Mouse (Mus musculus) limb, embryonic 13.5 days (tissue): Measurements from ENCODE around the gene Foxp4. TPM values are rescaled to one million over a fixed set of nuclear protein-coding genes. Genes with fewer than 3 reads are reported as not detected.

ENCODE experiments used
- ATAC-seq: fragments of 200-750 bp; cut with Nextera tagmentation; 2 replicates; pipeline ENCODE4 v1.8.0; 2017; ENCODE audit warnings: low read depth, moderate number of reproducible peaks, moderate TSS enrichment; ENCODE audit not compliant: low FRiP score
- H3K27ac ChIP-seq: fragments of 300-500 bp; sonication (generic); 2 replicates; pipeline ENCODE4 v1.5.1; 2015; ENCODE audit warnings: inconsistent platforms, mild to moderate bottlenecking, moderate library complexity
- H3K27me3 ChIP-seq: fragments of 300-500 bp; sonication (generic); 2 replicates; pipeline ENCODE4 v1.6.1; 2015; ENCODE audit warnings: mild to moderate bottlenecking, inconsistent platforms
- H3K36me3 ChIP-seq: fragments of 300-500 bp; sonication (generic); 2 replicates; pipeline ENCODE4 v1.6.1; 2015; ENCODE audit warnings: inconsistent platforms, mild to moderate bottlenecking, moderate library complexity
- H3K4me1 ChIP-seq: fragments of 300-500 bp; sonication (generic); 2 replicates; pipeline ENCODE4 v1.6.1; 2015; ENCODE audit warnings: inconsistent platforms
- H3K4me2 ChIP-seq: fragments of 300-500 bp; sonication (generic); replicated peaks from 2 replicates; pipeline ENCODE4 v1.6.1; 2015; ENCODE audit warnings: inconsistent platforms, mild to moderate bottlenecking, moderate library complexity
- H3K4me3 ChIP-seq: fragments of 300-500 bp; sonication (generic); 2 replicates; pipeline ENCODE4 v1.5.1; 2015; ENCODE audit warnings: moderate library complexity, mild to moderate bottlenecking, inconsistent platforms
- H3K9ac ChIP-seq: fragments of 300-500 bp; sonication (generic); 2 replicates; pipeline ENCODE4 v1.6.1; 2015; ENCODE audit warnings: mild to moderate bottlenecking, inconsistent platforms
- H3K9me3 ChIP-seq: fragments of 300-500 bp; sonication (generic); 2 replicates; pipeline ENCODE4 v1.6.1; 2016; ENCODE audit warnings: inconsistent platforms
- WGBS: fragments of 180-500 bp; shearing (Covaris S2); methylation state at CpG from one replicate; pipeline ENCODE4 v1.1.7; 2015; 5-methylcytosine and 5-hydroxymethylcytosine counted together
- polyA plus RNA-seq: library from polyadenylated mRNA; unstranded; fragments of >200 nt; fragmentation: Nextera tagmentation; extraction: Ambion mirVana; gene quantifications from 2 replicates; pipeline ENCODE4 v1.2.1, GENCODE M21; 2015

Gene Foxp4
- polyA plus RNA-seq: 25.9 and 30.2 TPM in 2 replicates

- Histone ChIP-seq H3K36me3 (peaks cover 11% of the 10 kb centered on the region), H3K9me3 (no peaks in the 10 kb centered on the region), H3K4me1 (peaks cover 46% of the 10 kb centered on the region), H3K4me2 (peak within 1 kb of the TSS; percentile 82), H3K27me3 (0 out of 2 replicates have a peak, but pooled peaks cover 5% of the 10 kb centered on the region), H3K27ac (peak within 1 kb of the TSS; percentile 96), H3K9ac (peak within 1 kb of the TSS; percentile 96), H3K4me3 (peak within 1 kb of the TSS; percentile 87)
- under 1% methylated on average over 90 of the region's 91 CpGs for WGBS
- peak; percentile 91 for ATAC-seq
Observed at GRCm38 (mm10) chr17:47924383-47925339, at the start of gene Foxp4. TSS of gene Foxp4 (minus strand) at chr17:47924645.

- H3K4me2 ChIP-seq: peak overlapping the region; percentile 69
- H3K27ac ChIP-seq: peak overlapping the region; percentile 98
- H3K27me3 ChIP-seq: no peaks in the 10 kb centered on the region
- no peaks in the 10 kb centered on the region for H3K9me3 ChIP-seq
- H3K4me1 ChIP-seq: peaks cover 50% of the 10 kb centered on the region
- peak; percentile 62 for ATAC-seq
- H3K4me3 ChIP-seq: peak overlapping the region; percentile 37
- H3K36me3 ChIP-seq: no peaks in the 10 kb centered on the region
- WGBS: 3% methylated on average over 61 of the region's 61 CpGs
- H3K9ac ChIP-seq: peak overlapping the region; percentile 56
Observed at GRCm38 (mm10) chr17:47973563-47974472, 49.4 kb upstream of the Foxp4 start.

- 23% methylated on average over 10 of the region's 12 CpGs for WGBS
- Histone ChIP-seq H3K4me1 (peaks cover 40% of the 10 kb centered on the region), H3K36me3 (no peaks in the 10 kb centered on the region), H3K27ac (peak overlapping the region; percentile 53; the same call in 1 of the 2 replicates), H3K4me3 (no peak overlapping the region), H3K9me3 (peaks cover 3% of the 10 kb centered on the region; the same call in 1 of the 2 replicates), H3K27me3 (no peaks in the 10 kb centered on the region), H3K4me2 (peak overlapping the region; percentile 9; the same call in 1 of the 2 replicates), H3K9ac (no peak overlapping the region)
- peak; percentile 44; the same call in 1 of the 2 replicates for ATAC-seq
Observed at GRCm38 (mm10) chr17:47965885-47966505, 41.5 kb upstream of the Foxp4 start.

DNA sequence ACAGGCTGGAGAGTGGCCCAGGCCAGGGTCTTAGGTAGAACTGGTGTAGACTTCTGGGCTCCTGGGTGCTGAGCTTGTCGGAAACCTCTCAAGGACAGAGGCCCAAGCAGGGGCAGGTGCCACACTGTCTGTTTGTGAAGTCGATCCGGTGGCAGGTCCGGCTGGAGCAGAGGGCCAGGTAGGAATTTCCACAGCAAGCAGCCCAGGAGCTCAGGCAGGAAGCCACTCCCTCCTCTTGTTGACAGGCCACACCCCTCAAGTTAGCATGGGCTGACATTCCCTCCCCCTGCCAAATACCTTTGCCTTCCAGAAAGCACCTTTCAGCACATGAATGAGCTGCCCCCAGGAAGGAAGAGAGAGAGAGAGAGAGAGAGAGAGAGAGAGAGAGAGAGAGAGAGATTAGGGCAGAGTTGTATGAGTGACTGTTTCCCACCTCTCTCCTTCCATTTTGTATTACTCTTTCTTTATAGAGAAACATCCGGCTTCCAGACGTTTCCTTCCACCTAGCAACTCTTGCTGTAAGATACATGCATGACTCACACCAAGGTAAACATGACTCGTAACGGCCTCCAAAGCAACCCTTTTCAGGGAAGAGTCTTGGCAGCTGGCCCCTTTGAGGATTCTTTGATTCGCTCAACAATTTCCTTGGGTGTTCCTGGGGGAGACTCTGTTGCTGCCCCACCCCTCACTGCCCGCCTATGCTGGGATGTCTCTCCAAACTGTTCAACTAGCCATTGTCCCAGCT, 33.8 kb upstream of the Foxp4 start:
- no peak overlapping the region for H3K4me3 ChIP-seq
- no peaks in the 10 kb centered on the region for H3K9me3 ChIP-seq
- no peaks in the 10 kb centered on the region for H3K36me3 ChIP-seq
- no peak overlapping the region for H3K27ac ChIP-seq
- H3K9ac ChIP-seq: no peak overlapping the region
- no peak for ATAC-seq
- WGBS: 37% methylated on average over 10 of the region's 10 CpGs
- peaks cover 21% of the 10 kb centered on the region for H3K4me1 ChIP-seq
- peaks cover 7% of the 10 kb centered on the region for H3K27me3 ChIP-seq
- no peak overlapping the region for H3K4me2 ChIP-seq

GRCm38 (mm10) chr17:47956486-47956885, 32.0 kb upstream of the Foxp4 start:
- Histone ChIP-seq H3K4me1 (peaks cover 32% of the 10 kb centered on the region), H3K27me3 (peaks cover 21% of the 10 kb centered on the region), H3K27ac (no peak overlapping the region), H3K4me3 (no peak overlapping the region), H3K36me3 (no peaks in the 10 kb centered on the region), H3K4me2 (no peak overlapping the region), H3K9me3 (no peaks in the 10 kb centered on the region), H3K9ac (no peak overlapping the region)
- WGBS: 93% methylated on average over 8 of the region's 8 CpGs
- no peak for ATAC-seq

GRCm38 (mm10) chr17:47955054-47955741, 30.8 kb upstream of the Foxp4 start:
- H3K27me3 ChIP-seq: peaks cover 21% of the 10 kb centered on the region
- no peak for ATAC-seq
- peaks cover 32% of the 10 kb centered on the region for H3K4me1 ChIP-seq
- no peak overlapping the region for H3K9ac ChIP-seq
- 42% methylated on average over 12 of the region's 12 CpGs for WGBS
- H3K27ac ChIP-seq: no peak overlapping the region; the same call in 1 of the 2 replicates
- no peak overlapping the region for H3K4me3 ChIP-seq
- no peaks in the 10 kb centered on the region for H3K36me3 ChIP-seq
- no peak overlapping the region for H3K4me2 ChIP-seq
- no peaks in the 10 kb centered on the region for H3K9me3 ChIP-seq

DNA sequence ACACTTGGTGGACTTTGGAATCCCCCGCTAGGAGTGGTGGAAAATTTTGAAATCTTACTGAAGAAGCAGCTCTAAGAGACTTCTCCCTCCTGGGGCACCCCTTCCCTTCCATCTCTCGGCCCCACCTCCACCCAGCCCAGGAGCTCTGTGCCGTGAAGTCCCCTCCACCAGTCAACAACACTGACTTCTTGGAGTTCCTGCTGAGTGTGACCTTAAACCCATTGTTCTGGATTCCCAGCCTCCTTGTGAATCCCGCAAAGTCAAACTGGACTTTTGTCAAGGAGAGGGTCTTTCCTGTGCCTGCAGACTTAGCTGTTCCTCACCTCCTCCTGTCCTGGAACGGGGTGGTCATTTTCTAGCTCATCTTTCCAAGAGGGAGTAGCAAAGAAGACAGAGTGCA, 28.8 kb upstream of the Foxp4 start:
- no peak overlapping the region for H3K4me2 ChIP-seq
- 0 out of 2 replicates have a peak overlapping the region, but pooled peaks have one; percentile 13 for H3K9ac ChIP-seq
- peaks cover 21% of the 10 kb centered on the region for H3K27me3 ChIP-seq
- H3K4me3 ChIP-seq: no peak overlapping the region
- H3K27ac ChIP-seq: no peak overlapping the region
- no peaks in the 10 kb centered on the region for H3K36me3 ChIP-seq
- no peaks in the 10 kb centered on the region for H3K9me3 ChIP-seq
- no peak for ATAC-seq
- peaks cover 26% of the 10 kb centered on the region for H3K4me1 ChIP-seq
- 55% methylated on average over 5 of the region's 5 CpGs for WGBS

- WGBS: 29% methylated on average over 12 of the region's 12 CpGs
- Histone ChIP-seq H3K27me3 (peaks cover 21% of the 10 kb centered on the region), H3K4me3 (no peak overlapping the region), H3K9me3 (no peaks in the 10 kb centered on the region), H3K4me1 (peaks cover 21% of the 10 kb centered on the region), H3K36me3 (no peaks in the 10 kb centered on the region), H3K27ac (no peak overlapping the region), H3K4me2 (peak overlapping the region; percentile 11; the same call in 1 of the 2 replicates), H3K9ac (peak overlapping the region; percentile 39; the same call in 1 of the 2 replicates)
- no peak for ATAC-seq
Observed at GRCm38 (mm10) chr17:47952368-47953081, 28.1 kb upstream of the Foxp4 start.

GRCm38 (mm10) chr17:47951452-47951851, 27.0 kb upstream of the Foxp4 start:
- H3K36me3 ChIP-seq: no peaks in the 10 kb centered on the region
- ATAC-seq: no peak
- H3K9ac ChIP-seq: no peak overlapping the region
- H3K4me1 ChIP-seq: peaks cover 32% of the 10 kb centered on the region
- no peak overlapping the region for H3K4me3 ChIP-seq
- 70% methylated on average over 13 of the region's 13 CpGs for WGBS
- no peak overlapping the region for H3K27ac ChIP-seq
- no peak overlapping the region for H3K4me2 ChIP-seq
- no peaks in the 10 kb centered on the region for H3K9me3 ChIP-seq
- peaks cover 21% of the 10 kb centered on the region for H3K27me3 ChIP-seq

DNA sequence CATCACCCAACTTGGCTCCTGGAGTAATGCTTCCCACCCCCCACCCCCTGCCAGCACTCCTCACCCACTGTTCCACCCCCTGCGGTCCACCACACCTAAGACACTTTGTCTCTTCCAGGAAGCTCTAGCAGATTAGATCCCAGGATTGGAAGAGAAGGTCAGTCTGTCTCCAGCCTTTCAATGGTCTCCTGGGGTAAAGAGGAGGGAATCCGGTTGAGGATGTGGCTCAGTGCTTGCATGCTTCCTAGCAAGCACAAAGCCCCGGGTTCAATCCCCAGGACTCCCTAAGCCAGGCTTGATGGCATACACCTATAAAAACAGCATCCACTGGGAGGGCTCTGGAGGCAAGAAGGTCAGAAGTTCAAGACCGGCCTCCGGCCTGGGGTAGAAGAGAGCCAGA, 26.4 kb upstream of the Foxp4 start:
- H3K4me3 ChIP-seq: no peak overlapping the region
- H3K9ac ChIP-seq: no peak overlapping the region
- no peaks in the 10 kb centered on the region for H3K36me3 ChIP-seq
- H3K4me1 ChIP-seq: peaks cover 34% of the 10 kb centered on the region
- H3K9me3 ChIP-seq: no peaks in the 10 kb centered on the region
- H3K27me3 ChIP-seq: peaks cover 21% of the 10 kb centered on the region
- H3K4me2 ChIP-seq: no peak overlapping the region
- no peak for ATAC-seq
- WGBS: 78% methylated on average over 5 of the region's 5 CpGs
- H3K27ac ChIP-seq: no peak overlapping the region
